Mouse (Mus musculus): ENCODE measurements around the gene Slamf9. TPM values are rescaled to one million over a fixed set of nuclear protein-coding genes. Genes with fewer than 3 reads are reported as not detected.

Slamf9 gene
- total and polyA plus RNA-seq, 3 experiments: 28.3 to 32.6 (median 30.9) TPM

DNA sequence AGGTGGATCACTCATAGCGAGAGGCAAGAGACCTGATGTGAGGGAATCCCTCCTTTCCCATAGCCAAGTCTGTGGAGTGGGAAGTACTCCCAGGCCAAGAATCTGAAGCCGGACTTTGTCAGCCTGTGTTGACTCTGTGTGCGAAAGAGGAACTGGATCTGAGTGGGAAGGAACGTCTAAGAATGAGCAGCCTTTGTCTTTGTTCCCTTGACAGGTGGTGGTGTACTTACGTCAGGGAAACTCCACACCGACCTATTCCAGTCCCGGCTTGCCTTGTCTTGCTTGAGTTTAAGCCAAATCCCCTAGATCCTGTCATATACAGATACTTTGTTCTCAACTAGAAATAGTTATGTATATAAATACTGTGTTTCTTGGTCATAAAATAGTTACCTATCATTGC is 47.4 kb downstream of the Slamf9 start (continued):
- TF ChIP-seq NRF1 (IDR thresholded peaks at IDR 0.05; ENCODE audit: low read depth, low read length): no peak
- no peak for TF ChIP-seq CTCF (conservative IDR thresholded peaks at IDR 0.05 in 1 of 2, IDR thresholded peaks at IDR 0.05 in 1 of 2; ENCODE audit: low read depth in 2 of 2, low read length in 2 of 2)
- TF ChIP-seq UBTF (IDR thresholded peaks at IDR 0.05; ENCODE audit: low read depth, low read length): no peak
- TF ChIP-seq BHLHE40 (IDR thresholded peaks at IDR 0.05; ENCODE audit: low read depth, low read length): peak; percentile 61
- TF ChIP-seq CHD2 (IDR thresholded peaks at IDR 0.05; ENCODE audit: low read length): peak; percentile 61
- TF ChIP-seq HCFC1 (IDR thresholded peaks at IDR 0.05; ENCODE audit: low read depth, low read length): no peak
- TF ChIP-seq ZMIZ1 (IDR thresholded peaks at IDR 0.05; ENCODE audit: low read depth, low read length): no peak
- TF ChIP-seq MYC (IDR thresholded peaks at IDR 0.05; ENCODE audit: low read depth, low read length): peak; percentile 75; the same call in 1 of the 2 replicates
- no peak for TF ChIP-seq POLR2A (IDR thresholded peaks at IDR 0.05; ENCODE audit: low read depth, low read length)
- no peak for TF ChIP-seq ZNF384 (IDR thresholded peaks at IDR 0.05; ENCODE audit: low read depth, low read length)
- TF ChIP-seq MEF2A (IDR thresholded peaks at IDR 0.05; ENCODE audit: borderline replicate concordance, low read depth, low read length): peak; percentile 90
- TF ChIP-seq KAT2A (IDR thresholded peaks at IDR 0.05; ENCODE audit: insufficient replicate concordance, low read length): no peak
- peak; percentile 48; the same call in 1 of the 2 replicates for TF ChIP-seq ELF1 (IDR thresholded peaks at IDR 0.05; ENCODE audit: low read depth, low read length)
- 0 out of 2 replicates have a peak, but pooled peaks have one; percentile 46 for TF ChIP-seq TBP (conservative IDR thresholded peaks at IDR 0.05; ENCODE audit: low read depth, low read length)
- TF ChIP-seq PAX5 (IDR thresholded peaks at IDR 0.05; ENCODE audit: low read length): no peak
- TF ChIP-seq MAZ (IDR thresholded peaks at IDR 0.05; ENCODE audit: low read depth, low read length): 0 out of 2 replicates have a peak, but pooled peaks have one; percentile 49
- TF ChIP-seq EP300 (IDR thresholded peaks at IDR 0.05; ENCODE audit: low read length): peak; percentile 97

DNA sequence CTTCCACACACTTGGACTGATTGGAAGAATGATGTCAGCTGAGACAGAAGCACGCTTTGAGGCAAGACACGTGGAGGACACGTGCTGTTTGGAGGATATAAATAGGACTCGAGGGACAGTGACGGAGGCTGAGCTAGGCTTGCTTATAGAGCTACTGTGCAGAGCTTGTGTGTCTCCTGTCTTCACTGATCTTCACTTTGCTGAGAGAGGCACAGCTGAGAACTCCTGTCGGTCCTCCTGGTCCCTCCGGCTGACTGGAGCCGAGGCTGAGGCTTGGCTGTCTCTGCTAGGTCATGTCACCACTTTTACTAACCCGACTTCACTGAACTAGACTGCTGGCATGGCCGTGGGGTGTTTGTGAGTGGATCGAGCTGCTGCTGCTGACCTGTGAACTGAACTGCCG is 48.5 kb downstream of the Slamf9 start:
- H3K4me2 ChIP-seq (ENCODE audit: insufficient read depth, low read depth, poor library complexity, severe bottlenecking): no peak overlapping the region
- H3K27ac ChIP-seq (ENCODE audit: insufficient read depth, low read depth): no peak overlapping the region
- TF ChIP-seq MYC (IDR thresholded peaks at IDR 0.05; ENCODE audit: low read depth, low read length) (peak; percentile 73; the same call in 1 of the 2 replicates), NRF1 (IDR thresholded peaks at IDR 0.05; ENCODE audit: low read depth, low read length) (no peak), MAX (IDR thresholded peaks at IDR 0.05; ENCODE audit: low read length) (peak; percentile 91), BHLHE40 (IDR thresholded peaks at IDR 0.05; ENCODE audit: low read depth, low read length) (peak; percentile 78)
- H3K9me3 ChIP-seq (replicated peaks; ENCODE audit: low read length): no peaks in the 10 kb centered on the region
- H3K9ac ChIP-seq (ENCODE audit: insufficient read depth, low read depth): no peak overlapping the region
- peaks cover 12% of the 10 kb centered on the region for H3K27me3 ChIP-seq (replicated peaks)
- DNase-seq (ENCODE audit: extremely low read depth): no peak
- peaks cover 15 to 42% of the 10 kb centered on the region in 2 experiments for H3K4me1 ChIP-seq (ENCODE audit: control insufficient read depth in 1 of 2, insufficient read depth in 2 of 2)
- H3K36me3 ChIP-seq (replicated peaks in 1 of 2; ENCODE audit: control insufficient read depth in 1 of 2, insufficient read depth in 1 of 2, low read length in 1 of 2): no peaks in the 10 kb centered on the region
- no peaks in the 10 kb centered on the region for H3K79me2 ChIP-seq (replicated peaks; ENCODE audit: control insufficient read depth, extremely low read depth, insufficient read depth, poor library complexity, severe bottlenecking)
- no peak overlapping the region for H3K4me3 ChIP-seq (replicated peaks in 1 of 3; ENCODE audit: low read depth in 2 of 3, low read length in 2 of 3, poor library complexity in 1 of 3)
- dilution Hi-C loops (cut with MboI; ENCODE audit: extremely low pct_ligation_motif_present, extremely low pct_unique_long_range_greater_than_20kb, low sequenced_read_pairs) (no loop called here), in situ Hi-C loops (cut with MboI; ENCODE audit: low pct_ligation_motif_present, low pct_unique_long_range_greater_than_20kb, low sequenced_read_pairs) (no loop called here)
